27 mouse cellular contexts compared by ENCODE assay signal in genomic region chr10:119048643-119049420, GRCm38 (mm10).
DNase-seq lines count a peak whose midpoint lies in the region; ATAC-seq and TF ChIP-seq lines count a peak whose summit lies in the region.
"Had no signal": no experiment of that assay in that cellular context is flagged by ENCODE, and none has a peak within 500 bp of the region (broad histone marks: within the 10 kb centered on the region; RNA-seq: fewer than 3 reads in every experiment).

No protein-coding gene starts in this region.

- no peak overlapping the region for H3K9ac ChIP-seq in heart, embryonic 13.5 days
- no peak overlapping the region for H3K9ac ChIP-seq in lung, postnatal 0 days (replicated peaks; ENCODE audit: low read depth)
- H3K9ac ChIP-seq: forebrain, embryonic 13.5 days; intestine, embryonic 15.5 days; liver, embryonic 12.5 days; liver, postnatal 0 days; midbrain, embryonic 12.5 days; neural tube, embryonic 13.5 days had no signal

- 38% methylated on average over 6 of the region's 6 CpGs for WGBS in heart, embryonic 13.5 days
- WGBS in lung, postnatal 0 days, result 64% methylated on average over 6 of the region's 6 CpGs
- 80% methylated on average over 6 of the region's 6 CpGs for WGBS in lung, adult 2 months

- peak overlapping the region; percentile 21; the same call in 1 of the 2 replicates for H3K27ac ChIP-seq in heart, embryonic 13.5 days (replicated peaks)
- H3K27ac ChIP-seq in lung, postnatal 0 days (ENCODE audit: low read length), result no peak overlapping the region
- H3K27ac ChIP-seq: forebrain, embryonic 13.5 days; hindbrain, embryonic 10.5 days; intestine, embryonic 15.5 days; liver, embryonic 12.5 days; midbrain, embryonic 12.5 days; neural tube, embryonic 13.5 days had no signal

- H3K79me2 ChIP-seq in C2C12 (ENCODE audit: control insufficient read depth, insufficient read depth), result no peaks in the 10 kb centered on the region

- H3K4me2 ChIP-seq in heart, embryonic 13.5 days, result no peak overlapping the region
- no peak overlapping the region for H3K4me2 ChIP-seq in lung, postnatal 0 days (replicated peaks; ENCODE audit: low read depth, low read length)
- H3K4me2 ChIP-seq: forebrain, embryonic 13.5 days; intestine, embryonic 15.5 days; liver, embryonic 12.5 days; midbrain, embryonic 12.5 days; neural tube, embryonic 13.5 days had no signal

- no peak for TF ChIP-seq POLR2A in lung, adult 2 months (IDR thresholded peaks at IDR 0.05; ENCODE audit: borderline replicate concordance, extremely low read depth, low read depth, low read length)

- no peaks in the 10 kb centered on the region for H3K27me3 ChIP-seq in heart, embryonic 13.5 days (replicated peaks)
- no peaks in the 10 kb centered on the region for H3K27me3 ChIP-seq in lung, postnatal 0 days (replicated peaks; ENCODE audit: insufficient read depth, low read length)
- H3K27me3 ChIP-seq in C2C12 (ENCODE audit: control insufficient read depth, insufficient read depth, insufficient read length), result no peaks in the 10 kb centered on the region
- H3K27me3 ChIP-seq: forebrain, embryonic 13.5 days; intestine, embryonic 15.5 days; megakaryocyte, embryonic 14.5 days; midbrain, embryonic 12.5 days; neural tube, embryonic 13.5 days had no signal

- intact Hi-C loops in heart, postnatal 25 days (cut with DNase I), result no loop called here

- H3ac ChIP-seq in C2C12 (ENCODE audit: control insufficient read depth, insufficient read length, low read depth), result no peak overlapping the region

- H3K79me3 ChIP-seq in C2C12 (ENCODE audit: low read depth), result no peaks in the 10 kb centered on the region

- no peak for ATAC-seq in heart, embryonic 13.5 days (ENCODE audit: extremely low read depth, insufficient number of reproducible peaks, low FRiP score, low TSS enrichment)
- peak; percentile 55 for ATAC-seq in lung, postnatal 0 days
- ATAC-seq: activated CD4-positive, CD25-positive, alpha-beta regulatory T cell, adult 4 months; CD4-positive, CD25-positive, alpha-beta regulatory T cell, adult 4 months; forebrain, embryonic 13.5 days; hindbrain, embryonic 16.5 days; intestine, embryonic 15.5 days; liver, embryonic 12.5 days; liver, postnatal 0 days had no signal

- no peak overlapping the region for H3K4me3 ChIP-seq in heart, embryonic 13.5 days
- H3K4me3 ChIP-seq in lung, postnatal 0 days (ENCODE audit: low read depth, low read length), result no peak overlapping the region
- no peak overlapping the region for H3K4me3 ChIP-seq in lung, adult 2 months (replicated peaks; ENCODE audit: extremely low read depth, low read depth, low read length)
- H3K4me3 ChIP-seq in C2C12 (ENCODE audit: insufficient read depth, poor library complexity, severe bottlenecking), result no peak overlapping the region
- H3K4me3 ChIP-seq: forebrain, embryonic 13.5 days; hindbrain, embryonic 10.5 days; intestine, embryonic 15.5 days; liver, embryonic 12.5 days; megakaryocyte, embryonic 14.5 days; midbrain, embryonic 12.5 days; neural tube, embryonic 13.5 days had no signal

- TF ChIP-seq EP300 in lung, postnatal 0 days (IDR thresholded peaks at IDR 0.05), result no peak; the same call in 1 of the 2 replicates

- no peaks in the 10 kb centered on the region for H3K9me3 ChIP-seq in heart, embryonic 13.5 days
- H3K9me3 ChIP-seq in lung, postnatal 0 days (ENCODE audit: low read length), result no peaks in the 10 kb centered on the region
- H3K9me3 ChIP-seq: forebrain, embryonic 13.5 days; hindbrain, embryonic 10.5 days; intestine, embryonic 15.5 days; liver, embryonic 12.5 days; megakaryocyte, embryonic 14.5 days; midbrain, embryonic 12.5 days; neural tube, embryonic 13.5 days had no signal

- peaks cover 27% of the 10 kb centered on the region for H3K4me1 ChIP-seq in heart, embryonic 13.5 days
- H3K4me1 ChIP-seq in lung, postnatal 0 days (ENCODE audit: insufficient read depth, low read depth, low read length), result peaks cover 12% of the 10 kb centered on the region; the same call in 1 of the 2 replicates
- peaks cover 7% of the 10 kb centered on the region for H3K4me1 ChIP-seq in lung, adult 2 months (ENCODE audit: control insufficient read depth, insufficient read depth, low read length)
- H3K4me1 ChIP-seq: intestine, embryonic 15.5 days; neural tube, embryonic 13.5 days had no signal

- H3K36me3 ChIP-seq in heart, embryonic 13.5 days, result no peaks in the 10 kb centered on the region
- H3K36me3 ChIP-seq in lung, postnatal 0 days (ENCODE audit: insufficient read depth, low read length), result no peaks in the 10 kb centered on the region
- no peaks in the 10 kb centered on the region for H3K36me3 ChIP-seq in C2C12 (ENCODE audit: control insufficient read depth, insufficient read depth)
- H3K36me3 ChIP-seq: hindbrain, embryonic 10.5 days; intestine, embryonic 15.5 days; liver, embryonic 12.5 days; midbrain, embryonic 12.5 days; neural tube, embryonic 13.5 days had no signal

- no peak for DNase-seq in heart, postnatal 25 days (ENCODE audit: low spot score)
- DNase-seq in lung, postnatal 0 days (ENCODE audit: low spot score), result peak; percentile 54
- no peak for DNase-seq in lung, adult 2 months
- peak; percentile 51 for DNase-seq in yolk sac, embryonic 10.5 days (ENCODE audit: low spot score)
- no peak for DNase-seq in adrenal gland, postnatal 36 days
- DNase-seq: adrenal gland, adult 2 months; cerebellum, adult 8-10 months; cerebellum, postnatal 25 days; gastrocnemius, postnatal 14 days; kidney, adult 8-10 months; kidney, postnatal 10 days; layer of hippocampus, postnatal 36 days; left cerebral cortex, postnatal 4 days; liver, postnatal 0 days; lung, postnatal 14 days had no signal

- TF ChIP-seq CTCF in lung, postnatal 0 days (IDR thresholded peaks at IDR 0.05), result no peak
- no peak for TF ChIP-seq CTCF in lung, adult 2 months (IDR thresholded peaks at IDR 0.05; ENCODE audit: insufficient read depth, low read length)
- TF ChIP-seq CTCF in C2C12 (IDR thresholded peaks at IDR 0.05; ENCODE audit: control insufficient read depth, insufficient read depth, insufficient read length), result no peak

TF ChIP-seq in C2C12, 6 proteins besides CTCF, POLR2A, EP300 and RAD21:
- TF ChIP-seq MYOD1 (IDR thresholded peaks at IDR 0.05; ENCODE audit: control insufficient read depth, insufficient read length, low read depth) (peak; percentile 56), MAX (IDR thresholded peaks at IDR 0.05) (no peak)

Comparison
In these comparisons a context has a peak if more than half of its experiments do, and no peak if none do; other contexts are left out.
1. DNase-seq: peak in lung, postnatal 0 days (single experiment) and yolk sac, embryonic 10.5 days (single experiment); none in heart, postnatal 25 days (single experiment), lung, adult 2 months (single experiment) and adrenal gland, postnatal 36 days (0 of 2).